Mouse (Mus musculus) E14TG2a.4 (cell line): ENCODE data around the gene Abtb1.

ENCODE experiments used
- H3K27me3 ChIP-seq: 2 replicates; pipeline ENCODE4 v1.6.1; 2014; ENCODE audit warnings: low read length, control low read depth; ENCODE audit not compliant: insufficient read depth
- H3K36me3 ChIP-seq: 2 replicates; pipeline ENCODE4 v1.6.1; 2014; ENCODE audit warnings: low read length, control low read depth; ENCODE audit not compliant: insufficient read depth
- H3K4me1 ChIP-seq: replicated peaks from 2 replicates; pipeline ENCODE4 v1.6.1; 2014; ENCODE audit warnings: low read depth, low read length, control low read depth
- H3K4me3 ChIP-seq: replicated peaks from 2 replicates; pipeline ENCODE4 v1.5.1; 2014; ENCODE audit warnings: mild to moderate bottlenecking, low read length
- H3K9me3 ChIP-seq: 2 replicates; pipeline ENCODE4 v1.6.1; 2014; ENCODE audit warnings: low read length, control low read depth
- CTCF ChIP-seq: conservative IDR thresholded peaks from 2 replicates; pipeline ENCODE4 v1.5.1; 2014; ENCODE audit warnings: low read length
- NANOG ChIP-seq: IDR thresholded peaks from 2 replicates; pipeline ENCODE4 v1.6.1; 2014; ENCODE audit warnings: borderline replicate concordance, low read length, mixed read lengths
- POU5F1 ChIP-seq: IDR thresholded peaks from 2 replicates; pipeline ENCODE4 v1.6.1; 2014; ENCODE audit warnings: low read length, borderline replicate concordance

The Abtb1 gene

DNA sequence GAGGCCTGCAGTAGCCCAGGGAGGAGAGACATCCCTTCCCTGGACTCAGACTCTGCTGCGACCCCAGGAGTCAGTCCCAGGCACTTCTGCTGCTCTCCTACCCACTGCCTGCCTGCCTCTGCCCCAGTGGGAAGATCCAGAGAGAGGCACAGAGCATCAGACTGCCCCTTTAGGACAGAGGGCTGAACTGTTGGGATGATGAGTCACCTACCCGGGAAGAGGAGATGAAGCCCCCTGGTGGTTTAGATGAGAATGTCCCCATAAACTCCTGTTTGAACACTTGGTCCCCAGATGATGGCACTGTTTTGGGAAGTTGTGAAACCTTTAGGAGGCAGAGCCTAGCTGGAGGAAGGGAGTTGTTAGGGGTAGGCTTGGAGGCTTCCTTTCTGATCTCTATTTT lies 19.1 kb upstream of the Abtb1 start:
- Histone ChIP-seq H3K4me1 (0 out of 2 replicates have a peak, but pooled peaks cover 15% of the 10 kb centered on the region), H3K36me3 (no peaks in the 10 kb centered on the region), H3K27me3 (peaks cover 16% of the 10 kb centered on the region), H3K4me3 (no peak overlapping the region), H3K9me3 (no peaks in the 10 kb centered on the region)
- TF ChIP-seq CTCF (peak; percentile 73), NANOG (no peak)

GRCm38 (mm10) chr6:88858341-88858740 lies 16.6 kb upstream of the Abtb1 start:
- H3K9me3 ChIP-seq, result no peaks in the 10 kb centered on the region

GRCm38 (mm10) chr6:88857830-88858229 lies 16.0 kb upstream of the Abtb1 start:
- Histone ChIP-seq H3K4me3 (no peak overlapping the region), H3K36me3 (no peaks in the 10 kb centered on the region), H3K9me3 (no peaks in the 10 kb centered on the region), H3K4me1 (peaks cover 5% of the 10 kb centered on the region; the same call in 1 of the 2 replicates), H3K27me3 (peaks cover 16% of the 10 kb centered on the region)
- no peak for TF ChIP-seq POU5F1
- no peak for TF ChIP-seq NANOG
- TF ChIP-seq CTCF, result no peak

More at GRCm38 (mm10) chr6:88858341-88858740, 16.6 kb upstream of the Abtb1 start:
- H3K4me3 ChIP-seq, result no peak overlapping the region
- TF ChIP-seq NANOG (no peak), POU5F1 (no peak), CTCF (no peak)
- peaks cover 16% of the 10 kb centered on the region for H3K27me3 ChIP-seq
- 0 out of 2 replicates have a peak, but pooled peaks cover 5% of the 10 kb centered on the region for H3K4me1 ChIP-seq
- no peaks in the 10 kb centered on the region for H3K36me3 ChIP-seq

DNA sequence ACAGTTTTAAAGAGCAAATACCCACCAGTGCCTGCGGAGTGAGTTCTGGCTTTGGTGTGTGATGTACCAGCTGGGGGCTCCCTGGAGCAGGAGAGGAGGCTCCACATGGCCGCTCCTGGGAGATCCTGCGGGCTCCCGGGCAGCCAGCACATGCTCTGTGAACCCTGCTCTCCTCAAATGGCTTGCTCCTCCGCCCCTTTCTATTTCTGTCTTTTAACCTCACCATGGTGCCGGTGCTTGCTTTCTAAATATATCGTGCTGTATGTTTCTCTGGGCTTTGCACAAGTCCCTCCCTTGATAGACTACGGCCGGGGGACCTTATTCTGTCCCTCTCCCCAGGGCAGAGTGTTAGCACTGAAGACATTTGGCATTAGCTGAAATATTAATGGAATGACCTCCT lies 15.5 kb upstream of the Abtb1 start:
- H3K4me3 ChIP-seq, result no peak overlapping the region
- TF ChIP-seq CTCF (no peak), POU5F1 (no peak), NANOG (no peak)
- no peaks in the 10 kb centered on the region for H3K9me3 ChIP-seq
- H3K27me3 ChIP-seq, result peaks cover 16% of the 10 kb centered on the region
- peaks cover 5% of the 10 kb centered on the region; the same call in 1 of the 2 replicates for H3K4me1 ChIP-seq
- H3K36me3 ChIP-seq, result no peaks in the 10 kb centered on the region

GRCm38 (mm10) chr6:88855636-88856035 lies 13.9 kb upstream of the Abtb1 start:
- Histone ChIP-seq H3K27me3 (peaks cover 16% of the 10 kb centered on the region), H3K36me3 (no peaks in the 10 kb centered on the region), H3K4me1 (peaks cover 5% of the 10 kb centered on the region; the same call in 1 of the 2 replicates), H3K4me3 (no peak overlapping the region), H3K9me3 (no peaks in the 10 kb centered on the region)
- TF ChIP-seq NANOG (no peak), CTCF (peak; percentile 62)

GRCm38 (mm10) chr6:88854509-88854908 lies 12.7 kb upstream of the Abtb1 start:
- Histone ChIP-seq H3K36me3 (no peaks in the 10 kb centered on the region), H3K9me3 (no peaks in the 10 kb centered on the region), H3K4me3 (no peak overlapping the region), H3K27me3 (peaks cover 14% of the 10 kb centered on the region), H3K4me1 (peaks cover 10% of the 10 kb centered on the region; the same call in 1 of the 2 replicates)
- TF ChIP-seq CTCF (no peak), POU5F1 (no peak), NANOG (no peak)

- TF ChIP-seq CTCF (no peak; the same call in 1 of the 2 replicates), NANOG (no peak), POU5F1 (no peak)
- no peaks in the 10 kb centered on the region for H3K36me3 ChIP-seq
- peaks cover 20% of the 10 kb centered on the region for H3K4me1 ChIP-seq
- no peaks in the 10 kb centered on the region; the same call in 1 of the 2 replicates for H3K27me3 ChIP-seq
- no peak overlapping the region for H3K4me3 ChIP-seq
- no peaks in the 10 kb centered on the region for H3K9me3 ChIP-seq
Observed at GRCm38 (mm10) chr6:88850034-88850433, 8.2 kb upstream of the Abtb1 start.

GRCm38 (mm10) chr6:88849270-88849669 lies 7.5 kb upstream of the Abtb1 start:
- Histone ChIP-seq H3K4me3 (no peak overlapping the region), H3K27me3 (no peaks in the 10 kb centered on the region), H3K9me3 (no peaks in the 10 kb centered on the region), H3K36me3 (no peaks in the 10 kb centered on the region), H3K4me1 (peaks cover 28% of the 10 kb centered on the region)
- TF ChIP-seq NANOG, result no peak
- peak; percentile 64 for TF ChIP-seq CTCF
- no peak for TF ChIP-seq POU5F1

- H3K27me3 ChIP-seq, result no peaks in the 10 kb centered on the region
- no peak for TF ChIP-seq NANOG
- no peak for TF ChIP-seq CTCF
- TF ChIP-seq POU5F1, result no peak
- no peak overlapping the region for H3K4me3 ChIP-seq
- H3K9me3 ChIP-seq, result no peaks in the 10 kb centered on the region
- no peaks in the 10 kb centered on the region for H3K36me3 ChIP-seq
- peaks cover 44% of the 10 kb centered on the region for H3K4me1 ChIP-seq
Observed at GRCm38 (mm10) chr6:88847571-88847970, 5.8 kb upstream of the Abtb1 start.
